Mouse (Mus musculus) 416B (cell line): ENCODE data around the gene Nrxn1.

Source experiments
- DNase-seq: peaks from one replicate; pipeline ENCODE4 v3.0.0; 2011; ENCODE audit warnings: low read depth

Nrxn1 gene

DNA sequence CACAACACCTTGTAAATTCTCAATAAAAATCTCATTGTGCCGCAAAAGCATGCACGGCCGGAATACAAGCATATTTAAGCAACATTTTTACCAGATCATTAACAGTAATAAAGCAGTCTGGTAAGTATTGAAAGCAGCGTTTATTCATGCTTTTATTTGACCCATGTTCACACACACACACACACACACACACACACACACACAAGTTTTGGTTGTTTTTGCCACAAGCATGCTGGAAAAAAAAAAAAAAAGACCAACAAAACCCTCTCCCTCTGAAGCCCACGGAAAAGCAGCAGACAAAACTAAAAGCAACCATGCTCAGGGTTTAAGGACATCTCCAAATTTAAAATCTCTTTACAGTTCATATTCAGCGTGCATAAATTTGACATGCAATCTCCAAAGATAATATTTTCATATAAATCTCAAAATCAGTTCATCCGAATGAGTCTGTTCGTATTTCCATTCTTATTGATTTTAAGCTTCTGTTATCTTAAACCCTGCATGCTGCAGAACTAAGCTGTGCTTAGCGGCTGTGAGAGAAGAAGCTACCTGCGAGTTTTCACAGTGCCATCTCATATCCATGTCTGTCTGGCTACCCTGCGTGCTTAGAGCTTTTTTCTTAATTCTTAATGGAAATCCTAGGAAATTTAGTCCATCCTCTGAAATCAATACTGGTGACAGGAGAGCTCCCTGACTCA, 1005.1 kb downstream of the Nrxn1 start:
- DNase-seq = no peak

- DNase-seq = no peak
These were observed 1006.0 kb downstream of the Nrxn1 start for GRCm38 (mm10) chr17:90086826-90087225.

- DNase-seq = no peak
These were observed 1013.9 kb downstream of the Nrxn1 start for GRCm38 (mm10) chr17:90079003-90079402.

DNA sequence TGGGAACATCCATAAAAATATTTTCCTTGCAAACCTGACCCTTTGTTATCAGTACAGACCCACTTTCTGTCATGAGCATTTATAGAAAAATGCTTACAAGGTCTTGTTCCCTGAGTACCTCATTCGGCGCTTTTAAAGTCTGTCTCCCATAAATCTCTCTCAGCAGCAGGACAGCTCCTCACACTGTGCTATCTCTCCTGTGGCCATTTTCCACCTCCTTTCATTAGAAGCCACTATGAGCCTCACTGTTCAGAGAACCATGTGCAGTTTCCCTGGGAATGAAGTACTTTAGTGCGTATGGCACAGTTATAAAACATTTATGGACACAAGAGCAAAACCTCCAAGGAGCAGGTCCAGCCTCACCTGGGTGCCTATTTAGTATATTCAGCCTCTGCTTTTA, 1014.4 kb downstream of the Nrxn1 start:
- DNase-seq = no peak

DNA sequence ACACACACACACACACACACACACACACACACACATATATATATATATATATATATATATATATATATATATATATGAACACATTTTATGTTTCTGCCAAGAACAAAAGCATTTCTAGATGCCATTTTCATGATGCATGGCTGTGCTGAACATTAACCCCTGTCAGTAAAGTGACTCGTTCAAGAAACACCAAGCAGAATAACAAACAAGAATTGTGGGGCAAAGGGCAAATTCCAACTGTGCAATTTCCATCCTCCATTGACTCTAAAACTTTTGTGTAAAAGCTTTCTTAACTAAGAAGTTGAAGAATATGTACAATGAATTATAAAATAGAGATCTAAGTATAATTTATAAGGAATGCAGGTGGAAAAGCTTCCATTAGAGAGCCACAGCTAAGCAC, 1030.0 kb downstream of the Nrxn1 start:
- DNase-seq = no peak

DNA sequence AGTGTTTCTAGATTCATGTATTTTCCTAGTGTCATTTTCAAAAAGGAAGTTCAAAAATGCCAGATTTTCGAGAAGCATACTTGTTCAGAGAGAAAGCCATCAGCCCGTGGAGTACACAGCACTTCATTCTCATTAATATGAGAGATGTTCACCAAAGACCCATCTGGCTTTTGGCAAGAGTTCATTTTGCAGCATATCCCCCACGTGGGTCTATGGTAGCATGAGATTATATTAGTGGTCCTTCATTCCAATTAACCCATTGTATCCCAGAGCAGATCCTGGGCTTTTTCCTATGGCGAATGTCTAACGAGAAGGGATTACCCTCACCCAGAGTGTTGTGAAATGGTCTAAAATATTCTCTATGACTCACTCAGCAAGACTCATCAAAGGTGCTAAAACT, 1032.0 kb downstream of the Nrxn1 start:
- DNase-seq = no peak

GRCm38 (mm10) chr17:90060168-90060567, 1032.7 kb downstream of the Nrxn1 start:
- peak; percentile 19 for DNase-seq

- DNase-seq = no peak
These were observed 1033.4 kb downstream of the Nrxn1 start for GRCm38 (mm10) chr17:90059320-90060111.

- DNase-seq = no peak
These were observed 1038.6 kb downstream of the Nrxn1 start for GRCm38 (mm10) chr17:90054312-90054711.

DNA sequence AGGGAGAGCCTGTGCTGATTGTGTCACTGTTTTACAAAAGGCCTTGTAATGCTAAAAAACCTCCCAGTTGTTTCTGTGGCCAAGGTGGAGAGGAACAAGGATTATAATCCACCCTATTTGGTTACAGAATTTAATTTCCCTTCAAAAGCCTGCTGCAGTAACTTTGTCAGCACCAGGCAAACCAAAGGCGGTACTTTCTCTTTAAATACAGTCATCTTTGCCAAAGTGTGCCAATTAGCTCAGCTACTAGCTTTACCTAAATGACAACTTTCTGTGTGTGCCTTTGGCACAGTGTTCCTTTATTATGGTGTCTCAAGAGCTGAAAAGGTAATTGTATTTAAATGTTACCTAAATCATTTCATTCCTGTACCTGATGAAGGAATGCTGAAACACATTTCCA, 1053.6 kb downstream of the Nrxn1 start:
- no peak for DNase-seq

- DNase-seq = no peak
These were observed 1060.5 kb downstream of the Nrxn1 start for GRCm38 (mm10) chr17:90032416-90032815.

- DNase-seq = no peak
These were observed 1076.2 kb downstream of the Nrxn1 start for GRCm38 (mm10) chr17:90016636-90017035.

GRCm38 (mm10) chr17:90011761-90012160, 1081.1 kb downstream of the Nrxn1 start:
- peak; percentile 62 for DNase-seq

- peak; percentile 1 for DNase-seq
These were observed 1085.3 kb downstream of the Nrxn1 start for GRCm38 (mm10) chr17:90007438-90008109.

GRCm38 (mm10) chr17:89990651-89991050, 1102.2 kb downstream of the Nrxn1 start:
- no peak for DNase-seq
